Mouse (Mus musculus) cerebellum, adult 8-10 months (tissue): ENCODE data around the gene Mycbp2.

Experiments used
- DNase-seq: peaks from one replicate; pipeline ENCODE4 v3.0.0; 2022

Mycbp2 gene

GRCm38 (mm10) chr14:103100296-103100695, 246.3 kb downstream of the Mycbp2 start:
- DNase-seq: no peak

GRCm38 (mm10) chr14:103099238-103099933, 247.2 kb downstream of the Mycbp2 start, which contains the start of gene Fbxl3:
Gene Fbxl3 (minus strand): TSS chr14:103099566.
- DNase-seq: peak; percentile 85

DNA sequence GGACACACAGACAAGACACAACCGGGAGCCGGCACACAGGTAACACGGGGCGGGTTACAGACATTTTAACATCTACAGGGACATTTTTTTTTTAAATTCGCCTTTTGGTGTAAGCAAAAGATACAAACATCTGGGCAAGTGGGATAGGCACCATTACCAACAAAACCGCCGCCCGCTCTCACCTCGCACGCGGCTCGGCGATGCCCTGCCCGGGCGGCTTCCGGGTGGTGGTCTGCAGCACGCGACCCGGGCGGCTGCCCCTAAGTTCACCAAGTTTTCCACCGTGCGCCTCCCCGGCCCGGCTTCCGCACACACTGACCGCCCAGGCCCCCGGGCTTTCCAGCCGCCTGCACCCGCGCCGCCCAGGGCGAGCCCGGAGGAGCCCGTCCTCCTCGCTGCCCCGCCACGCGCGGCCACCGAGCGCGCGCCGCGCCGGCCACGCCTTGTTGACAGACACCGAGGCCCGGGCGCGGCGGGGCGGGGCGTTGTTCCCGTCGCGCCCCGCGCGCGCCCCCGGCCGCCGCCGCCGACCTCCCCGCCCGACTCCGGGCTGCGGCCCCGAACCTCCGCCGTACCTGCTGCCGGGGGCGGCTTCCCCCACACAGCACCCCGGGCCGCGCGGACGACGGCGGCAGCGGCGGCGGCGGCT, 247.9 kb downstream of the Mycbp2 start:
- peak; percentile 84 for DNase-seq

DNA sequence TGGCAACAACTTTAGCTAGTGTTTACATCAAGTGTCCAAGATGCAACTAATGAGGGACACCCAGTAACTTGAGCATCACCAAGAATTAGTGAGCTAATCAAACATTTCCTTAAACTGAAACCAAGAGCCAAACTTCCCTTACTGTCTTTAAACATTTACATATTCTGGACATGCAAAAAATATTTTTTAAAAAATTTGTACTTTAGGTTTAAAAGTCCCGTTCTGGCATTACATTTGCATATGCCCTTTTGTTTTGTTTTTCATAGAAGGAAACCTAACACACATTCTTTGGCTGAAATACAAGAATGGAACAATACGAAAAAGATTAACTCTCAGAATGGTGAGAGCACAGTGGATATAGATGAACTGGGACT, 248.4 kb downstream of the Mycbp2 start:
- DNase-seq: no peak

DNA sequence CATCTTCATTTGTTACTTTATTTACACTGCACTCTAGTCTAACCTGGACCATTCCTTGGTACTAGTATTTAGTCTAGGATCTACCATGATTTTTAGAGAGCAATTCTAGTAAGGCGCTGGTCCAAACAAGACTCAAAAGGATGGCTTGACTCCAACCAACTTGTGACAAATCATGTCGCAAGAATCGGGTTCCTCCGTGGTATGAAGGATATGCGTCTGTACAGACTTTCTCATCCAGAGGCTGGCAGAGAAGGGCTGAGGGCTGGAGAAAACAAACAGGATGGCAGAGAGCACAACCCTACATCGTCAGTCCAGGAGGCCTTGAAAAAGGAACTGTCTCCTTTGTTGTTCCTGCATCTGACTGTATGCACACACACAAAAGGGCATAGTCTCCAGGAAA, 250.0 kb downstream of the Mycbp2 start:
- DNase-seq: no peak

DNA sequence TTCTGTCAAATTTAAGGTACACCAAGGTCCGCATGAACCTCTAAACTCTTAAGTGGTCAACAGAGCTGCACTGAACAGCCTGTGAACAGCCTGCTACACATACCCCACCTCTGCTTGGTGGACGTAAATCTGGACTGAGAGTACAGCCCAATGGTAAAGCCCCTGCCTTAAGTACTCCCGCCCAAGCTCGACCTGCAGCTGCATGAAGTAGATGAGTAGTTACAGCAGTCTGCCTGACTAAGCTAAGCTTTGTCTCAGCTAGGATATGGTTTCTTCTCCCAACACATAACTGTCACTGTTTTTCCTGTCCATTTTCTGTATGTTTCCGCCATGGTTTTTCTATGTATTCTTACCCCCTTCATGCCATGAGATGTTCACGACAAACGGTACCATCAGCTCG, 250.8 kb downstream of the Mycbp2 start:
- DNase-seq: no peak

GRCm38 (mm10) chr14:103095036-103095435, 251.6 kb downstream of the Mycbp2 start:
- no peak for DNase-seq

DNA sequence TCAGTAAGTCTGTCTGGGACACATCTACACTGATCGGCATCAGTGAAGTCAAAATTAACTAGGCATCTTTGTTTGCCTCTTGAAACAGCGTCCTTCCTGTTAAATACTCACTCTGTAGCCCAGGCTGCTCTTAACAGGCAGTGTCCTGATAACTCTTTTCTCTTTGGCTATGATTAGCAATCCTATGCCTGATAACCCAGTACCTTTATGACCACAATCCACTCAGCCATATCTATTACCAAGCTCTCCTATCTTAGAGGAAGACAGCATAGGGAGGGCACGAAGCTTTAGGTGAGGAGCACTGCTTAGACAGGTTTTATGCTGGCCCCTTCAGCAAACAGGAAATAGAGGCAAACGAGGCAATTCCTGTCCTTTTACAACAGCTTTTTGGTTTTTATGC, 252.9 kb downstream of the Mycbp2 start:
- no peak for DNase-seq

GRCm38 (mm10) chr14:103093236-103093635, 253.4 kb downstream of the Mycbp2 start:
- no peak for DNase-seq

DNA sequence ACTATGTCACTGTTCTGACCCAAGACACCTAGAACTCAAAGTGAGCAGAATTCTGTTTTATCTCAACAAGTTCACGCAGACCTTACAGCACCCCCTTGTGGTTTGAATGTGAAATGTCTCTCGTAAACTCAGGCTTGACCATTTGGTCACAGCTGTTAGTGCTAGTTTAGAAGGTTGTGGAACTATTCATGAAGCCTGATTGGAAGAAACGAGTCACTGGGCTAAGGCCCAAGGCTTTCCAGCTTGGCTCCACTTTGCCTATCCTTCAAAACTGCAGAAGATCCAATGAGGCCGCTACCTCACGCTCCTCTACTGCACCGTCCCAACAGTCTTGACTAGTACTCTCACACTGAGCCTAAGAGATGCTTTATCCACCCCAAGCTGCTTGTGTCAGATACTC, 258.0 kb downstream of the Mycbp2 start:
- DNase-seq: peak; percentile 63

GRCm38 (mm10) chr14:103087846-103088245, 258.8 kb downstream of the Mycbp2 start:
- no peak for DNase-seq

GRCm38 (mm10) chr14:103086671-103087324, 259.8 kb downstream of the Mycbp2 start:
- no peak for DNase-seq

DNA sequence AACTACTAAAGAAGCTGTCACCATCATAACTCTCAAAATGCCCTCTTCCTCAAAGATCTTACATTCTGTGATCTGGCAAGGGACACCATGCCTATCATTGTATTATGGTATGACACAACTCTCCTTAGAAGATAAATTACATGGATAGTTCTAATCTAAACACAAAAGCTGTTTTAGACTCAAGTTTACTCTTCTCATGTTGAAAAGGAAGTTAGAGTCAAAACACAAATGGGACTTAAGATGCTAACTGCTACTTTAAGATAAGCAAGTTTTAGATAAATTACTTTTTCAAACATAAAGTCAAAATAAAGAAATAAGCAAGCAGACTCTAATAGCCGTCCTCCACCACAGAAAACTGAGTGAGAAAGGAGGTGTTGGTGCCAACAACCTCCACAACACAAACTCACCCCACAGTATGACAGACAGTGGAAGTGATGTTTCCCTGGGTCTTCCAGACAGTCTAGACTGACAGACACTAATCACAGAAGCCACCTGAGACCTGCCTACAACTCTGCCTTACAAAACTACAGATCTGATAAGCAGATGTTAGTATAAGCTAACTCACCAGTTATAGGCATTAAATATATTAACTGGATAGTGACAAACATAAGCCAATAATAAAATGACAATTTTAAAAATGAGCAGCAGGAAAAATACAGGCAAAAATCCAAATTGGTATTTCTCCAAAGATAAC, 260.6 kb downstream of the Mycbp2 start:
- no peak for DNase-seq

DNA sequence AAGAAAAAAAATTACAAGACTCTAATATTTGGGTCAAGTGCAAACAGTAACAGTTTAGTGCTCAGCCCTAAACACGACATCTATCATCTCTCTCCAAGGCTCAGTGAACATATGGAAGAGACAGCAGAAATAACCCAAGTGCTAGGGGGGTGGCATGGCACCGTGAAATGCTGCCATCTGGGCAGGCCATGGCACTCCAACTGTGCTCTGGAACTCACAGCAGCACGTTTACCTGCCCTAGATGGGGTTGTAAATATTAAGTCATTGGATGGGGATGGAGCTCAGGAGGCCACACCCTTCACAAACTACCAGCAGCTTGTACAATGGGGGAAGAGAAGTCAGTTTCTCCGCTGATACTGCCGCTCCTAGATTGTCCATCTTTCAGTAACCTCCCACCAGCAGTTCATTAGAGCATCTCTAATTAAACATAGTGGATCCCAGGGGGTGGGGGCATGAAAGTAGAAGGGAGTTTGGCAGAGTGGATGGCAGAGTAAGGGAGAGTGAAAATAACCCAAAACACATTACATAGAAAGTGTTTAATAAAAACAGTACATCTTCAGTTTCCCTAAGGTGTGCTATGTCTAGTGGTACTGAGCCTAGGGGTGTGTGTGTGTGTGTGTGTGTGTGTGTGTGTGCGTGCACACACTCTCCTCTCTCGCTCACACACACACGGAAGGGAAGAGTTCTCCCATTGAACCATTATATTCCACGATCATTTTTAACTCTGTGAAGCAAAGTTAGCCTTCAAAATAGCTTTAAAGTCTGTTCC, 267.2 kb downstream of the Mycbp2 start:
- peak; percentile 81 for DNase-seq

GRCm38 (mm10) chr14:103078006-103078912, 268.4 kb downstream of the Mycbp2 start:
- DNase-seq: peak; percentile 40

- DNase-seq: no peak
These were observed 269.2 kb downstream of the Mycbp2 start for GRCm38 (mm10) chr14:103077272-103078005.

GRCm38 (mm10) chr14:103075166-103075565, 271.4 kb downstream of the Mycbp2 start:
- no peak for DNase-seq

GRCm38 (mm10) chr14:103073825-103074224, 272.8 kb downstream of the Mycbp2 start:
- DNase-seq: no peak

GRCm38 (mm10) chr14:103072731-103073130, 273.9 kb downstream of the Mycbp2 start:
- DNase-seq: no peak

- no peak for DNase-seq
These were observed 275.1 kb downstream of the Mycbp2 start for GRCm38 (mm10) chr14:103071471-103071870.

DNA sequence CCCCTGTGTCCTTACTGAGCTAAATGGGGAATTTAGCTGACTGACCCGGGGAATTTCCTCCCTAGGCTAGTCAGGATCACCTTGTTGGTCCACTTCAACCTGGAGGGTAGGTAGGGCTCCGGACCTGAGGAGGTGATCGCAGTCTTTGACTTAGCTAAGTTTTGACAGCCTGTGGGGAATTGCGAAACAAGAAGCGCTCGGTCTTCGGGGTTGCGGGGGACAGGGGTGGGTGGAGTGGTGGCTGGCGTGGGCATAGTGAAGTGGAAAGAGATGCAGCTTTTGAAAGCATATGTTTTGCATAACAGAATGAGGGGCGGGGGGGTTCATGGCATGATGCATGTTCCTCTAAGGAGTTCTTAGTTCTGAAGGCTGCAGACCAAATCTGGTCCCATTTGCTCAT, 275.8 kb downstream of the Mycbp2 start:
- no peak for DNase-seq
